Mouse (Mus musculus): ENCODE results near the gene Ezr. TPM values are rescaled to one million over a fixed set of nuclear protein-coding genes. Genes with fewer than 3 reads are reported as not detected.
A peak's percentile ranks its signal among the peaks of the same experiment; 100 is the strongest.

The Ezr gene
- 50.5 and 62.8 TPM in 2 replicates for polyA plus RNA-seq (2014; fragmentation: Nextera tagmentation; extraction: Ambion mirVana)

DNA sequence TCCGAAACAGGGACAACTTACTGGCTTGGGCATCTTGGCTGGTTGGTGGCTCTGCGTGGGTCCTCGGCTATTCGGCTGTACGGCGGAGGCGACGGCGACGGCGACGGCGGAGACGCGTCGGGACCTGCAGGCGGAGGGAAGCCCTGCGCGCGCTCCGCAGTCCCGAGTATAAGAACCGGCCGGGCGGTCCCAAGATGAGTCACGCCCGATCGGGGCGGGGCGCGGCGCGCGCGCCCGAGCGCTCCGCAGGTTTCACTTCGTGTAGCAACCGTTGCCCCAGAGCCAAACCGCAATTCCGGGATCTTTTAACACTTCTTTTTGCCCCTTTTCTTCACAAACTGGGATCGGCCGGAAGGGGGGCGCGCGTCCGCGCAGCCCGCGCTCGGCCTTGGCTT is at the start of gene Ezr:
Gene Ezr, minus strand, starts transcription at position 174 of the 395 bp plus-strand sequence.
- Histone ChIP-seq H3K9me3 (ENCODE audit: control insufficient read depth, low read length) (no peaks in the 10 kb centered on the region), H3K27me3 (ENCODE audit: control insufficient read depth, insufficient read depth, low read length) (peaks cover 2% of the 10 kb centered on the region; the same call in 1 of the 2 replicates), H3K4me3 (ENCODE audit: low read depth, low read length) (peak within 1 kb of the TSS; percentile 53), H3K27ac (ENCODE audit: low read depth, low read length) (peak within 1 kb of the TSS; percentile 30; the same call in 1 of the 2 replicates), H3K4me1 (ENCODE audit: control insufficient read depth, insufficient read depth, low read length) (peaks cover 10% of the 10 kb centered on the region; the same call in 1 of the 2 replicates), H3K4me2 (ENCODE audit: low read depth, low read length) (peak within 1 kb of the TSS; percentile 89), H3K9ac (replicated peaks; ENCODE audit: low read depth, low read length) (peak within 1 kb of the TSS; percentile 48), H3K36me3 (ENCODE audit: control insufficient read depth, insufficient read depth, low read length) (no peaks in the 10 kb centered on the region)
- ATAC-seq (ENCODE audit: low read depth): peak; percentile 75
- WGBS: under 1% methylated on average over 49 of the region's 52 CpGs

DNA sequence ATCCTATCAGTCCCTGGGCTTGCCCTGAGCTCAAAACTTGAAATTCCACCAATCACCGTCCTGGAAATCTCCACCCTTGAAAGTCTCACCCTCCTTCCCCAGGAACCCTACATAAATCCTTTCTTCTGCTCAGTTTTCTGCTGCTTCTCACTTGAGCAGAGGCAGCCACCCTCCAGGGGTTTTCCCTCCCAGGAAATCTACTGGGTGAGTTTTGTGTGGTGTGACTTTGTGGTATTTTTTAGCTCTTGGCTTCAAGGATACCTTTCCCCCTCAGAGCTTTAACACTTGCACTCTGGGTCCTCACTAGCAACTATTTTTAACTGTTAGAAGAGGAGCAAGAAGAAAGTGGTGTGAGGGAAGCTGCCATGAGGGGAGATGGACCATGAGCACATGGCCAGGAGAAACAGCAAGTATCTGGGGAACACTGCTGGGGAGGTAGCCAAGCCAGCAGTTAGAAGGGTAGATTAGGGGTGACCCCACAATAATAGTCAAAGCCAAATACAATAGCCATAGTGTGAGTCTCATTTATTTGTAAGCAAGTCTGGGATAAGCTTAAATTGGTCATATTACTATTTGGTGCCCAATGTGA is 47.5 kb upstream of the Ezr start:
- H3K9ac ChIP-seq (replicated peaks; ENCODE audit: low read depth, low read length): no peak overlapping the region
- no peaks in the 10 kb centered on the region for H3K9me3 ChIP-seq (ENCODE audit: control insufficient read depth, low read length)
- H3K4me1 ChIP-seq (ENCODE audit: control insufficient read depth, insufficient read depth, low read length): peaks cover 6% of the 10 kb centered on the region
- WGBS: 55% methylated on average over 1 of the region's 1 CpGs
- H3K4me2 ChIP-seq (ENCODE audit: low read depth, low read length): no peak overlapping the region
- H3K27ac ChIP-seq (ENCODE audit: low read depth, low read length): no peak overlapping the region
- ATAC-seq (ENCODE audit: low read depth): no peak
- no peaks in the 10 kb centered on the region for H3K36me3 ChIP-seq (ENCODE audit: control insufficient read depth, insufficient read depth, low read length)
- no peaks in the 10 kb centered on the region for H3K27me3 ChIP-seq (ENCODE audit: control insufficient read depth, insufficient read depth, low read length)
- no peak overlapping the region for H3K4me3 ChIP-seq (ENCODE audit: low read depth, low read length)

GRCm38 (mm10) chr17:6828531-6829150 is 46.1 kb upstream of the Ezr start:
- H3K36me3 ChIP-seq (ENCODE audit: control insufficient read depth, insufficient read depth, low read length): no peaks in the 10 kb centered on the region
- H3K27me3 ChIP-seq (ENCODE audit: control insufficient read depth, insufficient read depth, low read length): no peaks in the 10 kb centered on the region
- H3K4me2 ChIP-seq (ENCODE audit: low read depth, low read length): peak overlapping the region; percentile 78
- WGBS: 78% methylated on average over 7 of the region's 7 CpGs
- peak overlapping the region; percentile 94 for H3K27ac ChIP-seq (ENCODE audit: low read depth, low read length)
- H3K9me3 ChIP-seq (ENCODE audit: control insufficient read depth, low read length): no peaks in the 10 kb centered on the region
- H3K4me3 ChIP-seq (ENCODE audit: low read depth, low read length): peak overlapping the region; percentile 53
- peak overlapping the region; percentile 41 for H3K9ac ChIP-seq (replicated peaks; ENCODE audit: low read depth, low read length)
- H3K4me1 ChIP-seq (ENCODE audit: control insufficient read depth, insufficient read depth, low read length): peaks cover 6% of the 10 kb centered on the region
- ATAC-seq (ENCODE audit: low read depth): no peak

DNA sequence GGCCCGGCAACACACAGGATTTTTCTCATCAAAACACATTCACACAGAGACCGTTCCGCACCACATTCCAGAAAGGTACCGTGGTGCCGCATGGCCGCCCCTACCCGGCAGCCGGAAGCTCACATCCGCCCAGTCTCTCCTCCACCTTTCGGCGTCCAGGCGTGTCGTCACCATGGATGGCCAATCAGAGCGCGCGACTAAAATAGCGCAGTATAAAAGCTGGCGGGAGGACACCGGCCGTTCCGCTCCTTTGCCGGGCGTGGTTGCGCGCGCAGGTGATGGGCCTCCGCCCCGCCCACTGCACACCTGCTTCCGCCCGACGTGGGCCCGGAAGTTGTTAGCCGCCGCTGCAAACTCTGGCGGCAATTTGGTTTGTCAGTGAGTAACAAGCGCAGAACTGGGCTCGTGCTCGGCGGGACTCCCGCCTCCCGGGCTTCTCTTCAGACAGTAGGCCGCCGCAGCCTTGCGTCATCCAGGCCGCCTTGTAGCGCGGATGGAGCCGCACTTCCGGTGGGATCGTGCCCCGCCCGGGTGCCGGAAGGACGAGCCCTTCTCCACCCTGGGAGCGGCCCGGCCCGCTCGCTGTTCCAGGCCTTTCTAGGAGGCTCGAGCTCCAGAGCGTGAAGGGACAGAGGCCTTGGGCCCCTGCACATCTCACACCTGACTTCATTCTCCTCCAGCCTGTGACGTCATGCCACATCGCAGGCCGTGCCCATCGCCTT is 45.3 kb upstream of the Ezr start:
- Histone ChIP-seq H3K4me2 (ENCODE audit: low read depth, low read length) (peak overlapping the region; percentile 78), H3K27me3 (ENCODE audit: control insufficient read depth, insufficient read depth, low read length) (no peaks in the 10 kb centered on the region), H3K4me3 (ENCODE audit: low read depth, low read length) (peak overlapping the region; percentile 53), H3K4me1 (ENCODE audit: control insufficient read depth, insufficient read depth, low read length) (peaks cover 6% of the 10 kb centered on the region), H3K9ac (replicated peaks; ENCODE audit: low read depth, low read length) (peak overlapping the region; percentile 41), H3K27ac (ENCODE audit: low read depth, low read length) (peak overlapping the region; percentile 94), H3K36me3 (ENCODE audit: control insufficient read depth, insufficient read depth, low read length) (no peaks in the 10 kb centered on the region), H3K9me3 (ENCODE audit: control insufficient read depth, low read length) (no peaks in the 10 kb centered on the region)
- under 1% methylated on average over 64 of the region's 64 CpGs for WGBS
- ATAC-seq (ENCODE audit: low read depth): peak; percentile 99

DNA sequence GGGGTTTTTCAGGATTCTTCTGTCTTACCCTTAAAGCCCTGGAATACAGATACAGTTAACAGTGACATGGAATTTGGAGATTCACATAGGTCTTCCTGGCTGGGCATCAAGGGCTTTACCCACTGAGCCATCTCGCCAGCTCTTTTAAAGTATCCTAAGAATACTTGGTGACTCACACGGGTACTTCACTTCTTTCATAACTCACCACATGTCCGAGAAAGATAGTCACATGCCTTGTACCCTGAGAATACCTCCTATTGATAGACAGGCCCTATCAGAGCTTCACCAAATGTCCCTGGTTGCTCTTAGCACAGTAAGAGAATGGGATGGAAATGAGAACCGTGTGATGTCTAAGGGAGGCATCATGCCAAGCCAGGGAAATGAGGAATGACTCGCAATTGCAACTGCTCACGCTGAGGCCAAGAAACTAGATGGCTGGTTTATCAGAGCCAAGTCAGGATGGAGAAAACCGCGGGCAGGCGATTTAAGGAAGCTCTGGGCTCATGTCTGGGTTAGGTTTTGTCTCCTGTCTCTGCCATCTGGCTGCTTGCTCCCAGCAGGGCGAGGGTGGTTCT is 44.7 kb upstream of the Ezr start:
- Histone ChIP-seq H3K36me3 (ENCODE audit: control insufficient read depth, insufficient read depth, low read length) (no peaks in the 10 kb centered on the region), H3K27ac (ENCODE audit: low read depth, low read length) (peak overlapping the region; percentile 94), H3K4me3 (ENCODE audit: low read depth, low read length) (peak overlapping the region; percentile 53), H3K9ac (replicated peaks; ENCODE audit: low read depth, low read length) (peak overlapping the region; percentile 41), H3K27me3 (ENCODE audit: control insufficient read depth, insufficient read depth, low read length) (no peaks in the 10 kb centered on the region), H3K9me3 (ENCODE audit: control insufficient read depth, low read length) (no peaks in the 10 kb centered on the region), H3K4me1 (ENCODE audit: control insufficient read depth, insufficient read depth, low read length) (peaks cover 6% of the 10 kb centered on the region), H3K4me2 (ENCODE audit: low read depth, low read length) (peak overlapping the region; percentile 78)
- WGBS: 38% methylated on average over 10 of the region's 10 CpGs
- peak; percentile 15 for ATAC-seq (ENCODE audit: low read depth)

DNA sequence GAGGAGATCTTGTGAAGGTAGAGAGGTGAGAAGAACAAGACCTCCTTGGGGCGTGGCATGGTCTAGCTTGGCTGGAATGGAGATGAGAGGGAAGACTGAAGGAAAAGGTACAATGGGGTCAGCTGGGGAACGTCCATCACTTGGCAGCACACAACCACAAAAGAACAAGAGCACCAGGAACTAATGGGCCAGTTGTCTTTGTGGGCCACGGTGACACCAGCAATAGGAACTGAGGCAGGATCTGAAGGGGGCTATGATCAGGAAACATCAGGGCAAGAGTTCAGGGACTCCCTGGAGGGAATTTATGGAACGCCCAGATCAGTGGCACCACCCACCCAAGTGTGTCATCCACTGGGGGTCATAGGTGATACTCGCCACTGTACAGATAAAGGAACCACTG is 34.2 kb upstream of the Ezr start:
- Histone ChIP-seq H3K4me3 (ENCODE audit: low read depth, low read length) (no peak overlapping the region), H3K27me3 (ENCODE audit: control insufficient read depth, insufficient read depth, low read length) (no peaks in the 10 kb centered on the region), H3K9ac (replicated peaks; ENCODE audit: low read depth, low read length) (no peak overlapping the region), H3K4me1 (ENCODE audit: control insufficient read depth, insufficient read depth, low read length) (no peaks in the 10 kb centered on the region), H3K4me2 (ENCODE audit: low read depth, low read length) (no peak overlapping the region), H3K9me3 (ENCODE audit: control insufficient read depth, low read length) (no peaks in the 10 kb centered on the region), H3K27ac (ENCODE audit: low read depth, low read length) (no peak overlapping the region), H3K36me3 (ENCODE audit: control insufficient read depth, insufficient read depth, low read length) (no peaks in the 10 kb centered on the region)
- WGBS: 83% methylated on average over 5 of the region's 5 CpGs
- no peak for ATAC-seq (ENCODE audit: low read depth)

DNA sequence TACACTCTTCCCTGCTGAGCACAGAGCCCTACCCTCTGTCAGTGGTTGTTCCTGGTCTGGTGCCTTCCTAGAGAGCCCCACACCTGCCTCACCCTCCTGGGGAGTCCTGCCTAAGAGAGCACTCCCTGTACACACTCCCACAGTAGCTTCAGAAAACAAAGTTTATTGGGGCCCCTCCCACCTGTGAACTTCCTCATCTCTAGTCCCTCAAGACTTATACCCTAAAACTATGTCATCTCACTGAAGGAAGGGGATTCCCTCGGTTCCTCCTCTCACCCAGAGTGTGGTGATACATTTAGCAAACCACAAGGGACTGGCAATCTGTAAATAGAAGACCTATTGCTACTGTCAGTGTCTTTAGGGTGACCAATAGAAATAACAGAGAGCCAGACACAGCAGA is 33.6 kb upstream of the Ezr start:
- WGBS: 72% methylated on average over 1 of the region's 1 CpGs
- no peak overlapping the region for H3K9ac ChIP-seq (replicated peaks; ENCODE audit: low read depth, low read length)
- H3K27ac ChIP-seq (ENCODE audit: low read depth, low read length): no peak overlapping the region
- no peak overlapping the region for H3K4me3 ChIP-seq (ENCODE audit: low read depth, low read length)
- H3K36me3 ChIP-seq (ENCODE audit: control insufficient read depth, insufficient read depth, low read length): no peaks in the 10 kb centered on the region
- H3K4me2 ChIP-seq (ENCODE audit: low read depth, low read length): no peak overlapping the region
- no peaks in the 10 kb centered on the region for H3K27me3 ChIP-seq (ENCODE audit: control insufficient read depth, insufficient read depth, low read length)
- no peak for ATAC-seq (ENCODE audit: low read depth)
- no peaks in the 10 kb centered on the region for H3K9me3 ChIP-seq (ENCODE audit: control insufficient read depth, low read length)
- H3K4me1 ChIP-seq (ENCODE audit: control insufficient read depth, insufficient read depth, low read length): no peaks in the 10 kb centered on the region

DNA sequence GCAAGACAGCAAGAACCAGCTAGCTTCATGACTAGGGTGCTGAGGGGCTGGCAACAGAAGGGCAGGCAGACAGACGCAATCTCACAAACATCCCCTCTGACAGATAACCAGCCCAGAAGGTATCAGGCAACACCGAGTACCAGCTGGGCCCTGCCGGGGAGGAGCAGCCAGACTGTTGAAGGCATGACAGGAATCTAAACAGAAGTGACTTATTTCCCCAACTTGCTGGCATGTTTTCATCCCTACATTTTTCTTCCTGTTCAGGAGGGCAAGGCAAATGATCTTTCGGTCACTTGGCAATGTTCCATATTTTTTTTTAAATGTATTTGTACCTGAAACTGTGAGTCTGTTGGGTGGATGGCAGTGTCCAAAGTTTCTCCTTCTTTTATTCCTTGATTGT is 32.1 kb upstream of the Ezr start:
- Histone ChIP-seq H3K36me3 (ENCODE audit: control insufficient read depth, insufficient read depth, low read length) (no peaks in the 10 kb centered on the region), H3K9me3 (ENCODE audit: control insufficient read depth, low read length) (no peaks in the 10 kb centered on the region), H3K9ac (replicated peaks; ENCODE audit: low read depth, low read length) (no peak overlapping the region), H3K4me1 (ENCODE audit: control insufficient read depth, insufficient read depth, low read length) (no peaks in the 10 kb centered on the region), H3K27ac (ENCODE audit: low read depth, low read length) (no peak overlapping the region), H3K4me2 (ENCODE audit: low read depth, low read length) (no peak overlapping the region), H3K27me3 (ENCODE audit: control insufficient read depth, insufficient read depth, low read length) (no peaks in the 10 kb centered on the region), H3K4me3 (ENCODE audit: low read depth, low read length) (no peak overlapping the region)
- ATAC-seq (ENCODE audit: low read depth): no peak
- WGBS: 45% methylated on average over 4 of the region's 4 CpGs

DNA sequence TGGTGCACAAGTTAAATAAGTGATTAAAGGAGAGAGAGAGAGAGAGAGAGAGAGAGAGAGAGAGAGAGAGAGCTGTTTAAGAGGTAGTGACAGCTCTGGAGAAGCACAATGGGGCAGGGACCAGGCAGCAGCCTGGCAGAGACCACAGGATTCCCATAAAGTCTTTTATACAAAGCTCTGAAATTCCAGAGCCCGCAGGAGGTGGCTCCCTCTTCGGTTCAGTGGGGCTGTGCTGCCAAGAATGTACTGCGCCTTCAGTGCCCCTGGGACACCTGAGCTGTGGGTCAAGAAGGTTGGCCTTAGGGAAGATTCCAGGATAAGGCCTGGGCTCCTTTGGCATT is 30.2 kb upstream of the Ezr start:
- Histone ChIP-seq H3K4me2 (ENCODE audit: low read depth, low read length) (no peak overlapping the region), H3K27ac (ENCODE audit: low read depth, low read length) (no peak overlapping the region), H3K4me1 (ENCODE audit: control insufficient read depth, insufficient read depth, low read length) (no peaks in the 10 kb centered on the region), H3K27me3 (ENCODE audit: control insufficient read depth, insufficient read depth, low read length) (no peaks in the 10 kb centered on the region), H3K9me3 (ENCODE audit: control insufficient read depth, low read length) (no peaks in the 10 kb centered on the region), H3K4me3 (ENCODE audit: low read depth, low read length) (no peak overlapping the region), H3K9ac (replicated peaks; ENCODE audit: low read depth, low read length) (no peak overlapping the region), H3K36me3 (ENCODE audit: control insufficient read depth, insufficient read depth, low read length) (no peaks in the 10 kb centered on the region)
- 4% methylated on average over 3 of the region's 3 CpGs for WGBS
- peak; percentile 74; the same call in 1 of the 2 replicates for ATAC-seq (ENCODE audit: low read depth)
